19 mouse cellular contexts compared by ENCODE assay signal in genomic region chr15:37026458-37026857, GRCm38 (mm10). TPM values are rescaled to one million over a fixed set of nuclear protein-coding genes. Genes with fewer than 3 reads are reported as not detected.
DNase-seq lines count a peak whose midpoint lies in the region; ATAC-seq and TF ChIP-seq lines count a peak whose summit lies in the region.
"Had no signal": no experiment of that assay in that cellular context is flagged by ENCODE, and none has a peak within 500 bp of the region (broad histone marks: within the 10 kb centered on the region; RNA-seq: fewer than 3 reads in every experiment).

No protein-coding gene starts in this region.

- no peak for TF ChIP-seq RAD21 in MEL (IDR thresholded peaks at IDR 0.05; ENCODE audit: low read depth, low read length)

- H3K9me3 ChIP-seq in MEL (replicated peaks; ENCODE audit: insufficient read depth, low read length) = no peaks in the 10 kb centered on the region
- H3K9me3 ChIP-seq in hindbrain, embryonic 12.5 days (replicated peaks) = no peaks in the 10 kb centered on the region
- H3K9me3 ChIP-seq: embryonic facial prominence, embryonic 12.5 days; forebrain, embryonic 13.5 days; forebrain, embryonic 15.5 days had no signal

- peak; percentile 50 for ATAC-seq in megakaryocyte progenitor cell, adult 5-6 weeks (replicated peaks; ENCODE audit: poor library complexity)
- ATAC-seq in hindbrain, embryonic 12.5 days (ENCODE audit: low FRiP score) = no peak
- ATAC-seq: forebrain, embryonic 13.5 days; forebrain, embryonic 15.5 days; forebrain, postnatal 0 days had no signal

- TF ChIP-seq CTCF in MEL (IDR thresholded peaks at IDR 0.05 in 2 of 3, conservative IDR thresholded peaks at IDR 0.05 in 1 of 3; ENCODE audit: control insufficient read depth in 1 of 3, insufficient read depth in 1 of 3, low read depth in 2 of 3, low read length in 3 of 3, poor library complexity in 1 of 3, severe bottlenecking in 1 of 3) = no peak

- 88% methylated on average over 4 of the region's 4 CpGs for WGBS in hindbrain, embryonic 12.5 days

- no peak overlapping the region for H3K4me3 ChIP-seq in MEL (ENCODE audit: control insufficient read depth in 1 of 2, insufficient read depth in 1 of 2, low read depth in 2 of 2, low read length in 2 of 2)
- H3K4me3 ChIP-seq in hindbrain, embryonic 12.5 days = no peak overlapping the region
- H3K4me3 ChIP-seq: embryonic facial prominence, embryonic 12.5 days; forebrain, embryonic 13.5 days; forebrain, embryonic 15.5 days had no signal

- TF ChIP-seq EP300 in MEL (IDR thresholded peaks at IDR 0.05; ENCODE audit: low read depth in 1 of 2, low read length in 2 of 2) = 0 out of 4 replicates have a peak, but pooled peaks of 1 of the 2 experiments have one; percentile 25

- no peak for TF ChIP-seq POLR2A in MEL (IDR thresholded peaks at IDR 0.05; ENCODE audit: control insufficient read depth in 1 of 2, insufficient read depth in 1 of 2, low read depth in 1 of 2, low read length in 2 of 2, poor library complexity in 1 of 2)

- H3K9ac ChIP-seq in MEL (ENCODE audit: control insufficient read depth, low read depth, low read length, poor library complexity, severe bottlenecking) = no peak overlapping the region
- H3K9ac ChIP-seq in hindbrain, embryonic 12.5 days = no peak overlapping the region
- H3K9ac ChIP-seq: embryonic facial prominence, embryonic 12.5 days; forebrain, embryonic 13.5 days; forebrain, embryonic 15.5 days; forebrain, postnatal 0 days had no signal

- H3K4me1 ChIP-seq in MEL (ENCODE audit: control insufficient read depth in 1 of 2, insufficient read depth in 2 of 2, low read length in 2 of 2) = peaks cover 3 to 5% of the 10 kb centered on the region in 2 experiments; a peak in 1 of 4 replicates
- peaks cover 3% of the 10 kb centered on the region for H3K4me1 ChIP-seq in hindbrain, embryonic 12.5 days
- H3K4me1 ChIP-seq: embryonic facial prominence, embryonic 12.5 days; forebrain, embryonic 13.5 days; forebrain, embryonic 15.5 days had no signal

- H3K36me3 ChIP-seq in MEL (ENCODE audit: control insufficient read depth in 1 of 2, insufficient read depth in 2 of 2, low read length in 2 of 2) = peaks cover 0 to 3% of the 10 kb centered on the region in 2 experiments; a peak in 1 of 4 replicates
- no peaks in the 10 kb centered on the region for H3K36me3 ChIP-seq in hindbrain, embryonic 12.5 days
- H3K36me3 ChIP-seq: embryonic facial prominence, embryonic 12.5 days; forebrain, embryonic 15.5 days had no signal

- H3K79me2 ChIP-seq in MEL (ENCODE audit: control insufficient read depth, insufficient read depth, low read length, poor library complexity) = no peaks in the 10 kb centered on the region

- H3K27me3 ChIP-seq in MEL (ENCODE audit: control insufficient read depth in 1 of 2, insufficient read depth in 2 of 2, low read length in 2 of 2) = no peaks in the 10 kb centered on the region
- H3K27me3 ChIP-seq in hindbrain, embryonic 12.5 days = no peaks in the 10 kb centered on the region
- H3K27me3 ChIP-seq: embryonic facial prominence, embryonic 12.5 days; forebrain, embryonic 13.5 days; forebrain, embryonic 15.5 days had no signal

- DNase-seq in MEL (ENCODE audit: low read depth, low spot score) = peak; percentile 39
- peak; percentile 41 for DNase-seq in MN1 (ENCODE audit: low spot score)
- no peak for DNase-seq in cerebellum, postnatal 10 days
- DNase-seq in layer of hippocampus, postnatal 14 days (ENCODE audit: low spot score in 2 of 2) = no peak
- DNase-seq: adrenal gland, adult 2 months; adrenal gland, postnatal 10 days; adrenal gland, postnatal 25 days; cerebellum, adult 11 months; cerebellum, adult 18-20 months; cerebellum, adult 8-10 months; cerebellum, adult 9-11 months; cerebellum, postnatal 25 days; embryo, embryonic 11 days; forebrain, postnatal 0 days had no signal

- H3K27ac ChIP-seq in MEL (ENCODE audit: control insufficient read depth, low read depth, low read length) = no peak overlapping the region
- no peak overlapping the region for H3K27ac ChIP-seq in hindbrain, embryonic 12.5 days
- H3K27ac ChIP-seq: embryonic facial prominence, embryonic 12.5 days; forebrain, embryonic 13.5 days; forebrain, embryonic 15.5 days had no signal

- no peak overlapping the region for H3K4me2 ChIP-seq in hindbrain, embryonic 12.5 days (replicated peaks)
- H3K4me2 ChIP-seq: embryonic facial prominence, embryonic 12.5 days; forebrain, embryonic 13.5 days; forebrain, embryonic 15.5 days had no signal

TF ChIP-seq in MEL, 35 proteins besides CTCF, POLR2A, EP300 and RAD21:
- TF ChIP-seq MYB (IDR thresholded peaks at IDR 0.05; ENCODE audit: low read depth, low read length) (no peak), HCFC1 (IDR thresholded peaks at IDR 0.05; ENCODE audit: low read depth, low read length) (no peak), KAT2A (conservative IDR thresholded peaks at IDR 0.05; ENCODE audit: low read depth, low read length) (no peak), NRF1 (IDR thresholded peaks at IDR 0.05; ENCODE audit: insufficient read depth, low read depth, low read length, poor library complexity, severe bottlenecking) (no peak), CHD2 (IDR thresholded peaks at IDR 0.05; ENCODE audit: low read length) (no peak), ZKSCAN1 (IDR thresholded peaks at IDR 0.05; ENCODE audit: low read depth, low read length) (no peak), POLR2AphosphoS5 (IDR thresholded peaks at IDR 0.05; ENCODE audit: borderline replicate concordance, low read depth, low read length) (no peak), TCF12 (IDR thresholded peaks at IDR 0.05; ENCODE audit: low read depth, low read length) (peak; percentile 33; the same call in 1 of the 2 replicates), ETS1 (IDR thresholded peaks at IDR 0.05; ENCODE audit: low read depth, low read length) (peak; percentile 71; the same call in 1 of the 2 replicates), POLR2AphosphoS2 (IDR thresholded peaks at IDR 0.05; ENCODE audit: low read length) (no peak), USF1 (IDR thresholded peaks at IDR 0.05; ENCODE audit: low read depth, low read length) (0 out of 2 replicates have a peak, but pooled peaks have one; percentile 21), JUND (IDR thresholded peaks at IDR 0.05; ENCODE audit: low read depth, low read length) (no peak), GATA1 (IDR thresholded peaks at IDR 0.05; ENCODE audit: low read depth, low read length) (peak; percentile 14; the same call in 1 of the 2 replicates), ZMIZ1 (IDR thresholded peaks at IDR 0.05; ENCODE audit: low read depth, low read length) (no peak), UBTF (IDR thresholded peaks at IDR 0.05; ENCODE audit: borderline replicate concordance, insufficient read depth, low read depth, low read length) (no peak), ZNF384 (IDR thresholded peaks at IDR 0.05; ENCODE audit: low read depth, low read length) (no peak), ELF1 (IDR thresholded peaks at IDR 0.05; ENCODE audit: low read depth, low read length) (no peak), BHLHE40 (IDR thresholded peaks at IDR 0.05; ENCODE audit: borderline replicate concordance, low read depth, low read length) (peak; percentile 39; the same call in 1 of the 2 replicates), MYC (IDR thresholded peaks at IDR 0.05; ENCODE audit: low read depth, low read length) (no peak), NELFE (IDR thresholded peaks at IDR 0.05; ENCODE audit: low read depth, low read length) (no peak), MAZ (IDR thresholded peaks at IDR 0.05; ENCODE audit: low read depth, low read length) (no peak)

RNA-seq across cellular contexts. Expression of gene Zfp706, which starts 18.9 kb away (rescaled TPM):
- total RNA-seq in MEL (2012; rRNA removed) = 64.0 and 66.3 TPM in 2 replicates
- 100 to 1,000 TPM in 1 of 2 experiments, 10 to 100 TPM in 1; 33.1 to 261 TPM for polyA plus RNA-seq in MEL (2012; ENCODE audit: insufficient read depth in 1 of 2, insufficient read length in 2 of 2, low read depth in 1 of 2, low replicate concordance in 2 of 2, missing spikeins in 1 of 2)
- total RNA-seq in megakaryocyte progenitor cell, adult 5-6 weeks (2015) = 403 and 471 TPM in 2 replicates
- 93.6 and 95.9 TPM in 2 replicates for total RNA-seq in megakaryocyte progenitor cell, adult 5-6 weeks (2017)
- polyA plus RNA-seq in hindbrain, embryonic 12.5 days (2016; fragmentation: Nextera tagmentation; extraction: Ambion mirVana) = 417 and 440 TPM in 2 replicates
- 100 to 1,000 TPM; 293 to 299 TPM for total RNA-seq in layer of hippocampus, postnatal 14 days (2021)

Comparison
In these comparisons a context has a peak if more than half of its experiments do, and no peak if none do; other contexts are left out.
1. DNase-seq: peak in MEL (single experiment) and MN1 (single experiment); none in cerebellum, postnatal 10 days (0 of 2) and layer of hippocampus, postnatal 14 days (0 of 2).